In the genomic region with DNA sequence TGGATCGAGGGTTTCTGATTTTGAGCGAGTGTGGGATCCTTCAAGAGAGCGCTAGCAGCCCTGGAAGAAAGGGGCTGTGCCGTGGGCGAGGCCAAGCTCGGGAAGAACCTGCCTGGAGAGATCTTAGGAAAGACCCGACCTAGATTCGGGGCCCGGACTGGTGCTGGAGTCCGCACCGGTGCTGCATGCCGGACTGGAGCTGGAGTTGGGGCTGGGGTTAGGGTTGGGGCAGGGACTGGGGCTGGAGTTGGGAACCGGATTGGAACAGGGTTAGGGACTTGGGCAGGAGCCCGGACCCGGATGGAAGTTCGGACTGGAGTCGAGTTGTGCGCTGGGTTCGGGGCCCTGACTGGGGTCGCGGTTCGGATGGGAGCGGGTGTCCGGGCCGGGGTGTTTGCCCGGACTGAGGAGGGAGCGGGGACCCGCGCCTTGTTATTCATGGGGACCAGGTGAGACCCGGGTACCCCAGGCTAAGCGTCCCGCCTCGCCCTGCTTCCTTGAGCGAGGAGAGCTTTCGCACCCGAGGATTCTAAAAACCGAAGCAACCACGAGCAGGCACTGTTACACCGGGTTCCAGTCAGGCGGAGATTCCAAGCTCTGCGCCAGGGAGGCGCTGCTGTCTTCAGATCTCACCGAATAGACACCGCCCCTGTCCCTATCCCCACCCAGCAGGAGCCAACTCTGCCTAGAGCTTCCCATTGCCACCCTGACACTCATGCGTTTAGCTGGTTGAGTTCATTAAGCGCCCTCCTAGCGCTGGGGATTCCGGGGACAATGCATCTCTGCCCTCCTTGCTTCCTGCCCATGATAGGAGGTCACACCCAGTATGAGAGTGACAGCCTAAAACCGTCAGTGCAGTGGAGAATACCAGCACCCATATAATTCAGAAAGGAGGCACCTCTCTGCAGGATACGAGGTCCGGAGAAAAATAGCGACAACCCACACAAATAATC, we compare ENCODE assay signal across 10 mouse cellular contexts. TPM values are rescaled to one million over a fixed set of nuclear protein-coding genes. Genes with fewer than 3 reads are reported as not detected.
A peak's percentile ranks its signal among the peaks of the same experiment; 100 is the strongest.
DNase-seq lines count a peak whose midpoint lies in the region; ATAC-seq lines count a peak whose summit lies in the region.
"Had no signal": no experiment of that assay in that cellular context is flagged by ENCODE, and none has a peak within 500 bp of the region (broad histone marks: within the 10 kb centered on the region; RNA-seq: fewer than 3 reads in every experiment).

A gene (minus strand): TSS at position 549 of the 953 bp plus-strand sequence.

- H3K4me1 ChIP-seq in heart, embryonic 13.5 days = peaks cover 17% of the 10 kb centered on the region
- peaks cover 17% of the 10 kb centered on the region for H3K4me1 ChIP-seq in intestine, embryonic 15.5 days (replicated peaks)
- H3K4me1 ChIP-seq in midbrain, embryonic 15.5 days = peaks cover 24% of the 10 kb centered on the region

- intact Hi-C loops in heart, postnatal 36 days (cut with DNase I) = no loop called here

- no peaks in the 10 kb centered on the region for H3K36me3 ChIP-seq in heart, embryonic 13.5 days
- no peaks in the 10 kb centered on the region for H3K36me3 ChIP-seq in intestine, embryonic 15.5 days
- H3K36me3 ChIP-seq in midbrain, embryonic 15.5 days (replicated peaks) = no peaks in the 10 kb centered on the region

- no peak within 1 kb of the TSS for H3K27ac ChIP-seq in heart, embryonic 13.5 days (replicated peaks)
- no peak within 1 kb of the TSS for H3K27ac ChIP-seq in intestine, embryonic 15.5 days
- H3K27ac ChIP-seq in midbrain, embryonic 15.5 days = no peak within 1 kb of the TSS

- peak within 1 kb of the TSS; percentile 45 for H3K4me3 ChIP-seq in heart, embryonic 13.5 days
- peak within 1 kb of the TSS; percentile 29 for H3K4me3 ChIP-seq in intestine, embryonic 15.5 days (replicated peaks)
- H3K4me3 ChIP-seq in midbrain, embryonic 15.5 days = peak within 1 kb of the TSS; percentile 29

- peaks cover 97% of the 10 kb centered on the region for H3K27me3 ChIP-seq in heart, embryonic 13.5 days (replicated peaks)
- peaks cover 62% of the 10 kb centered on the region for H3K27me3 ChIP-seq in intestine, embryonic 15.5 days (replicated peaks)
- H3K27me3 ChIP-seq in midbrain, embryonic 15.5 days (replicated peaks) = peaks cover 38% of the 10 kb centered on the region

- H3K9me3 ChIP-seq in heart, embryonic 13.5 days = no peaks in the 10 kb centered on the region
- no peaks in the 10 kb centered on the region for H3K9me3 ChIP-seq in intestine, embryonic 15.5 days
- no peaks in the 10 kb centered on the region for H3K9me3 ChIP-seq in midbrain, embryonic 15.5 days

- peak within 1 kb of the TSS; percentile 69 for H3K4me2 ChIP-seq in heart, embryonic 13.5 days
- peak within 1 kb of the TSS; percentile 66 for H3K4me2 ChIP-seq in intestine, embryonic 15.5 days (replicated peaks)
- H3K4me2 ChIP-seq in midbrain, embryonic 15.5 days = peak within 1 kb of the TSS; percentile 49

- under 1% methylated on average over 52 of the region's 52 CpGs for WGBS in heart, embryonic 13.5 days
- under 1% methylated on average over 52 of the region's 52 CpGs for WGBS in intestine, embryonic 15.5 days
- 1% methylated on average over 52 of the region's 52 CpGs for WGBS in midbrain, embryonic 15.5 days

- ATAC-seq in heart, embryonic 13.5 days (ENCODE audit: extremely low read depth, insufficient number of reproducible peaks, low FRiP score, low TSS enrichment) = no peak
- peak; percentile 40 for ATAC-seq in intestine, embryonic 15.5 days
- ATAC-seq in midbrain, embryonic 15.5 days (replicated peaks) = peak; percentile 37; the same call in 1 of the 2 replicates

- peak within 1 kb of the TSS; percentile 58 for H3K9ac ChIP-seq in heart, embryonic 13.5 days
- H3K9ac ChIP-seq in intestine, embryonic 15.5 days = 0 out of 2 replicates have a peak within 1 kb of the TSS, but pooled peaks have one; percentile 21
- peak within 1 kb of the TSS; percentile 2; the same call in 1 of the 2 replicates for H3K9ac ChIP-seq in midbrain, embryonic 15.5 days

- no peak for DNase-seq in heart, postnatal 36 days
- DNase-seq in ES-CJ7 (ENCODE audit: low read depth, low spot score) (peak; percentile 83), adipocyte (ENCODE audit: low spot score) (no peak)
- DNase-seq in embryo, embryonic 10 days (ENCODE audit: low spot score) = peak; percentile 78
- DNase-seq in natural killer cell, adult 2 months (ENCODE audit: low spot score in 2 of 2) = no peak

RNA-seq across cellular contexts. Expression of the gene that starts here (rescaled TPM):
- polyA plus RNA-seq in heart, embryonic 13.5 days (2015; fragmentation: Nextera tagmentation; extraction: Ambion mirVana) = not detected in 2 replicates
- total RNA-seq in heart, postnatal 36 days (2021) = not detected
- polyA plus RNA-seq in intestine, embryonic 15.5 days (2015; fragmentation: Nextera tagmentation; extraction: Ambion mirVana) = 0.18 TPM in 1 of 2 replicates, not detected in the other
- polyA plus RNA-seq in midbrain, embryonic 15.5 days (2015; fragmentation: Nextera tagmentation; extraction: Ambion mirVana) = 0.92 and 1.3 TPM in 2 replicates
- total RNA-seq: gastrocnemius, postnatal 4 days; MEL had no signal

Comparison
In these comparisons a context has a peak if more than half of its experiments do, and no peak if none do; other contexts are left out.
1. Peak in ATAC-seq, H3K4me3 ChIP-seq, H3K9ac ChIP-seq and H3K4me2 ChIP-seq in intestine, embryonic 15.5 days; RNA of the gene not detected or under 1 TPM.
2. H3K9ac ChIP-seq: peak in every context shown above with its lines; median percentile 58 in heart, embryonic 13.5 days; 21 in intestine, embryonic 15.5 days; 2 in midbrain, embryonic 15.5 days.
3. DNase-seq: peak in ES-CJ7 (single experiment) and embryo, embryonic 10 days (single experiment); none in heart, postnatal 36 days (0 of 2), natural killer cell, adult 2 months (0 of 2) and adipocyte (single experiment).
4. Peak in every context shown above with its lines, with median percentiles within 50 percentile points of each other: H3K4me2 ChIP-seq and H3K4me3 ChIP-seq.